Mouse (Mus musculus) cerebellum, adult 18-20 months (tissue): ENCODE data around the gene Cfi.

Experiments
- DNase-seq, 2 experiments: peaks; one replicate each; pipeline ENCODE4 v3.0.0; 2021

The Cfi gene

DNA sequence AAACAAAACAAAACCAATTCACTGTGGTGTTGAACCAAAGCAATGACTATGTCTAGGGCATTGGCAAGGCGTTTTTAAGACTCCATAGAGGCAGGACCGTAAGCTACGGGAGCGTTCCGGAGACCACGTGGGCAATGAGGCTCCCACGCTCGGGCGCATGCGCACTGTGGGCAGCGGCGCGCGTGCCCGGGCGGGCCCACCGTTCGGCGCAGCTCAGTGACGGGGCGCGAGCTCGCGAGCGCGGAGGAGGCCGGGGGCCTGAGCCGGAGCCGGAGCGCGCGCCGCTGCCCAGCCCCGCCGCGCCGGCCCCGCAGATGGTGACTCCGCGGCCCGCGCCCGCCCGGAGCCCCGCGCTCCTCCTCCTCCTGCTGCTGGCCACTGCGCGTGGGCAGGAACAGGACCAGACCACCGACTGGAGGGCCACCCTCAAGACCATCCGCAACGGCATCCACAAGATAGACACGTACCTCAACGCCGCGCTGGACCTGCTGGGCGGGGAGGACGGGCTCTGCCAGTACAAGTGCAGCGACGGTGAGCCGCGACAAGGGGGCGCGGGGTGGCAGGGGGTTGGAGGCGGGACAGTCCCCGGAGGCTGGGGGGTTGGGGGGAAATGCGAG lies 42.8 kb downstream of the Cfi start, which contains the start of gene Pla2g12a:
TSS of gene Pla2g12a (plus strand) at position 202 of the 617 bp plus-strand sequence.
- peak; percentile 90 to 97 for DNase-seq

- DNase-seq = peak in 1 of 2 experiments; percentile 33
Observed at GRCm38 (mm10) chr3:129879131-129879757, 43.6 kb downstream of the Cfi start.

- no peak for DNase-seq
Observed at GRCm38 (mm10) chr3:129879913-129880312, 44.2 kb downstream of the Cfi start.

DNA sequence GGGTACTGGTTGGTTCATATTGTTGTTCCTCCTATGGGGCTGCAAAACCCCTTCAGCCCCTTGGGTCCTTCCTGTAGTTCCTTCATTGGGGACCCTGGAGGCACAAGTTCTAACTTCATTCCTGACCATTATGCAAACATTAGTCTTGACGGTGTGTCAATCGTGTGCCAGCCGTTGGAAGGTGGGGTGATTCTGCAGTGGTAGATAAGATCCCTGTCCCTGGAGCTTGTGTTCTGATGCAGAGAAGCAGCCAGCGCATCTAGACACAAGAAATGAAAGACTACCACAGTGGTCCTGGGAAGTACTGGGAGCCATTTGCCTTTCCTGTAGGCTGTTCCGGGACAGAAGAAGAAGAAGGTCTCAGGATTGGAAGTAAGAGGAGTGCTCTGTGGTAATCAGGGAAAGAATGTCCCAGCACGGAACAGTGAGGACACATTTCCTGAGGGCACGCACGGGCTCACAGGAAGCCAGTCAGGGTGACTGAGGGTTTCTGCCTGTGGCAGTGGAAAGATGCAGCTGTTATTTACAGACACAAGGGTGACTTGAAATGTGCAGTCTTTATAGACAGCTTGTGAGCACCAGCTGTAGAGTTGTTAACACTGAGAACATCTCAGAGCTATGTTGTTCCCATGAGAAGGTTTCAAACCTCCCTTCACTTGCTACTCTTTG lies 45.4 kb downstream of the Cfi start:
- no peak for DNase-seq

DNA sequence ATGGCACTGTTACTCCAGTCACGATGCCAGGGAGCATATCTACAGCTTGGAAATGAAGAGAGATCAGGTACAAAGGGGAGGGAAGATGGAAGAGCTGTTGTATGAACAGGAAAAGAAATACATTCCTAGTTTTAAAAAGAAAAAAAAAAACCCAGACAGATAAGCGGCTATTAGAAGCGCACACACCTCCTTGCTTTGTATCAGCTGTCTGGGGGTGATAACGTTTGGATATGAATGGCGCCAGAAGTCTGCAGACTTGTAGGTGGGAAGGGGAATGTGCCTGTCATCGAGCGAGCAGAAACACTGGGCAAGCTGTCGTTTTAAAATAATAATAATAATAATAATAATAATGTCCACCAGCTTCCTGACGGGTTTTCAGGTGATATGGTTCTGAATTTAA lies 49.9 kb downstream of the Cfi start:
- no peak for DNase-seq

- no peak for DNase-seq
Observed at GRCm38 (mm10) chr3:129886430-129886829, 50.7 kb downstream of the Cfi start.

DNA sequence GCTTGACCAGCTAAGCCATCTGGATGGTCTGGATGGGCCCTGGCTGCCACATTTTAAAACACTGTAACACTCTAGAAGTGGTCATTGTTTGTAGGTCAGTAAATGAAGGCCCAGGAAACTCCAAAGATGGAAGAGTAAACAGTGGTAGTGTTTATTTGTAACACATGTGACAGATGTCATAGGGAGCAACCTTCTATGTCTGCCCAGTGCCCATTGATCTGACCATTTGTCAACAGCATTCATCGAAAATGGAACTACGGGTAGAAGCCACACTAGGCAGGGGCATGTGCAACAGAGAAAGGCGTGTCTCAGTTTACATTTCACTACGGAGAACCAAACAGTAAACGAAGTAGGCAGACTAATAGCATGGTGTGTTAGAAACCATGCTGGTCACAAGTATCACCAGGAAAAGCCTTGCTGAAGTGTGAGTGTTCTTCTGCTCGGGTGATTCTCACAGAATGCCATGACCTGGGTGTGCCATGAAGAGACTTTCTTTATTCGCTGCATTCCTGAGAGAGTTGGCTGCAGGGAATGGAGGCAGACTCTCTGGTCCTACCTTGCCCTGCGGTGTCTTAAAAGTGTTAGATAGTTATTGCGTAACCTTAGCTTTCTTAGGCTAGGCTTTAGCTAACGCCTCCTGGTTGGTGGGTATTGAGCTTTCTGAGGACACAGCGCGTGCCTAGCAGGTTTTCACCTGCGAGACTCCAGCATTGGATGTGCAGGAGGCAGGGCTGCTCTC lies 52.3 kb downstream of the Cfi start:
- no peak for DNase-seq

DNA sequence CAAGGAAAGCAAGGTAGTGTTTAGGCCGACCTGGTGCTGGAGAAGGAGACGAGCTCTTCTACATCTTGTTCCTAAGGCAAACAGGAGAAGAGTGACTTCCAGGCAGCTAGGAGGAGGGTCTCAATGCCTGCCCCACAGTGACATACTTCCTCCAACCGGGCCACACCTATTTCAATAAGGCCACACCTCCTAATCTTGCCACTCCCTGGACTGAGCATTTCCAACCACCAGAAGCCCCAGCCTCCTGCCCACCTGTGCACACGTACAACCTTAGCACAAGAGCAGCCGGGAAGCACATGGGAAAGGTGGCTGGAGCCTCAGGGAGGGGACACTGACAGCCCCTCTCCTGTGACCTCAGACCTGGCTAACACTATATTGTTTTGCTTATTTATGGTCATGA lies 56.3 kb downstream of the Cfi start:
- no peak for DNase-seq

- no peak for DNase-seq
Observed at GRCm38 (mm10) chr3:129893143-129893542, 57.5 kb downstream of the Cfi start.

DNA sequence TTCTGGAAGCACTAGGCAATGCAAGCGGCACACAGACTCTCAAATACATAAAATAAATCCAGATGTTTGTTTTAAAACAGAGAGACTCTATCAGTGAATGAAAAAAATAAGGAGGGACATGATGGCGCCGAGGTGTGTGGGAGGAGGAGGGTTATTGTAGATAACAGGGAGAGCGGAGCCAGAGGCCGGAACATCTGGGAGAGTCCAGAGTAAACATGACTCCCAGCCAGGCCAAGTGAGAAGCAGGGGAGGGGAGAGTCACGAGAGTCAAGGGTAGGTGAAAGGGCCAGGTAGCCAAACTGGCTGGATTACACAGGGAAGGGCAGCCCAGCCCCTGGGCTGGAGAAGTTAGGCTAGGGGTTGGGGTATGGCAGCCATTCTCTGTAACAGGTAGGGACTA lies 60.9 kb downstream of the Cfi start:
- DNase-seq = no peak

GRCm38 (mm10) chr3:129898886-129899285 lies 63.2 kb downstream of the Cfi start:
- no peak for DNase-seq

DNA sequence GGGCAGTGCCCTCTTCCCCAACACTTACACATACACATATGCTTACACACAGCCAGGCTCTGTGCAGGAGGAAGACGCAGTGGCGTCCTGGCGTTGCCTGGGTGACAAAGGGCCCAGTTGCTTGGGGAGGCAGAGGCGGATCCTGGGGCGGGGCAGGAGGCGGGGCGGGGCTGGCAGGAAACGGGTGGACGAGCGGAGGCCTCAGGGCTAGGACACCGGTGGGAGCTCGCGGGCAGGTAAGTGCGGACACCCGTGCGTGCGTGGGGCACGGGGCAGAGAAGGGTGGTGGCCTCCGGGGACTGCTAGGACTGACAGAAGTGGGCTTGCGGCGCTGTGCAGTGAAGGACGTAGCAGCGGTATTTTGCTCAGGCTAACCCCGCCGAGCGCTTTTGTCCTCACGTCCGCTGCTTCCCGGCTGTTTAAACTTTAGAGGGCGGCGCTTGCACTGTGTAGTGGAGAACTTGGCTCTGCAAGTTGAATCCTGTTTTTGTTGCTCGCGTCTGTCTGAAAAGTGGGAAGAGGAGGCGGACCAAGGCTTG lies 65.7 kb downstream of the Cfi start, which contains the start of gene Casp6:
TSS of gene Casp6 (plus strand) at position 155 of the 539 bp plus-strand sequence.
- peak; percentile 50 for DNase-seq

- no peak for DNase-seq
Observed at GRCm38 (mm10) chr3:129903369-129903768, 67.7 kb downstream of the Cfi start.

DNA sequence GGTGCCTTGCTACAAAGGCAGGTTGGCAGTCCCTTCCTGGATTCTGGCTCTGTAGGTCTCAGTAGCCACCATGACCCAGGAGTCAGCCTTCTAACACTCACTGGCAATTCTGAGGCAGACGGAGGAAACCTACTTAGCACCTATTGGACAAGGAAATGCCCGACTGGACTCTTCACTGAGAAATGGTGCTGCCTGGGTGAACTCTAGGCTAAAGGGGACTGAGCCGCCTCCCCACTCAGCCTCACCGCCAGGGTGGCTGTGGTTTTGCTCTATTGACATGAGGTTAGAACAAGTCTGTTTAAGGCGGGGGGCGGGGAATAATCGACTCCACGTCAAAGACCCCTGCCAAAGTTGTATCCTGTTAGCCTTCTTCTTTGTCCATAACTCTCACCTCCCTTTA lies 68.2 kb downstream of the Cfi start:
- no peak for DNase-seq

DNA sequence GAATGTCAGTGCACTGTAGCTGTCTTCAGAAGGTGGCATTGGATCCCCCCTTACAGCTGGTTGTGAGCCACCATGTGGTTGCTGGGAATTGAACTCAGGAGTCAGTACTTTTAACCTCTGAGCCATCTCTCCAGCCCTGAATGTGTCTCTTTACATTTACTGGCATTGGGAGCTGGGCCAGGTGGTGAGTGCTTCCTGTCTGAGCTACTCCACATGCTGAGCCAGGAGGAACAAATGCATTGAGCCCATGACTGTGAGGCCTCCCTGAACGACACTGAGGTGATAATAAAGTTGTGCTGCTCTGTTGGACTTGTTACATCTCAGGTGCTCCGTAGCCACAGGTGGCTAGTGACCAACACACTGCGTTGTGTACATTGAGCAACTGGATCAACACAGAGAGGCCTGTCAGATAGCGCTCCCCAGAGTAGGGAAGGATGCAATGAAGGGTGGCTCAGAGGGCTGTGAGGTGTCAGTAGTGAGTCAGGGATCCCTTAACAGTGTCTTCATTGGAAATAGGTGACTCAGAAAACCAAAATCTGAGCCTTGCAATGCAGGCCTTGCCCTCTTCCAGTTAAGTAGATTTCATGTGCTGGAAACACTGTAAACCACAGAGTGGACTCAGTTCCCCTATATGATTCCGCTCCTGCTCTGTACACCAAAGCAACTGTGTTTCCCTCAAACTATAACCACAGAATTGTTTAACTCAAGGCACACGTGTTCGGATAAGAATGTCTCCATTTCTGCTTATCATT lies 68.9 kb downstream of the Cfi start:
- DNase-seq = no peak

- DNase-seq = no peak
Observed at GRCm38 (mm10) chr3:129912025-129912424, 76.3 kb downstream of the Cfi start.

GRCm38 (mm10) chr3:129913241-129913640 lies 77.6 kb downstream of the Cfi start:
- no peak for DNase-seq

- no peak for DNase-seq
Observed at GRCm38 (mm10) chr3:129917424-129917823, 81.7 kb downstream of the Cfi start.

DNA sequence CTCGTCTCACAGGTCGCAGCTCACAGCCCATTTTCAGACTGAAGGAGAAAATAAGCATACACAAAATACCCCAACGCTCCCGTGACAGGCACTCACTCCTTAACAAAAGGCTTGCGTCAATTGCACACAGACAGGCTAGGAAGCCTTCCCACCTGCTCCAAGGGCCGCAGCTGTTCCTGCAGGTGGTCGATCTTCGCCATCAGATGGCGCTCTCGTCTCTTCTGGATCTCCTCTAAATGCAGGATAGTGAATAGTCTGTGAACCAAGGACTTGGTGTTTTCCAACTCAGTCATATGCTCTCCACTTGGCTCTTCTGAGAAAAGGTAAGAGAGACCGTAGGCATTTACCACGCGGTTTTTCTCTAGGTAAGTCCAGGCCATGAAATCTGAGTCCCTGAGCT lies 82.8 kb downstream of the Cfi start:
- DNase-seq = peak; percentile 42 to 55

GRCm38 (mm10) chr3:129923581-129923980 lies 87.9 kb downstream of the Cfi start:
- no peak for DNase-seq
